Mouse (Mus musculus) limb, embryonic 15.5 days (tissue): ENCODE data around the gene Mecom. TPM values are rescaled to one million over a fixed set of nuclear protein-coding genes. Genes with fewer than 3 reads are reported as not detected.

Source experiments
- ATAC-seq: fragments of 200-750 bp; cut with Nextera tagmentation; 2 replicates; pipeline ENCODE4 v1.8.0; 2017; ENCODE audit warnings: low read depth, moderate TSS enrichment; ENCODE audit not compliant: insufficient number of reproducible peaks, low FRiP score, low TSS enrichment
- H3K27ac ChIP-seq: fragments of 300-500 bp; sonication (generic); 2 replicates; pipeline ENCODE4 v1.5.1; 2015; ENCODE audit warnings: moderate library complexity, mild to moderate bottlenecking, inconsistent platforms
- H3K27me3 ChIP-seq: fragments of 300-500 bp; sonication (generic); 2 replicates; pipeline ENCODE4 v1.6.1; 2015; ENCODE audit warnings: inconsistent platforms
- H3K36me3 ChIP-seq: fragments of 300-500 bp; sonication (generic); 2 replicates; pipeline ENCODE4 v1.6.1; 2015; ENCODE audit warnings: inconsistent platforms
- H3K4me1 ChIP-seq: fragments of 300-500 bp; sonication (generic); 2 replicates; pipeline ENCODE4 v1.6.1; 2015; ENCODE audit warnings: inconsistent platforms
- H3K4me2 ChIP-seq: fragments of 300-500 bp; sonication (generic); 2 replicates; pipeline ENCODE4 v1.6.1; 2015; ENCODE audit warnings: mild to moderate bottlenecking, inconsistent platforms
- H3K4me3 ChIP-seq: fragments of 300-500 bp; sonication (generic); 2 replicates; pipeline ENCODE4 v1.5.1; 2015; ENCODE audit warnings: mild to moderate bottlenecking, inconsistent platforms
- H3K9ac ChIP-seq: fragments of 300-500 bp; sonication (generic); 2 replicates; pipeline ENCODE4 v1.6.1; 2015; ENCODE audit warnings: inconsistent platforms
- H3K9me3 ChIP-seq: fragments of 300-500 bp; sonication (generic); 2 replicates; pipeline ENCODE4 v1.6.1; 2016; ENCODE audit warnings: inconsistent platforms
- WGBS: fragments of 180-500 bp; shearing (Covaris S2); methylation state at CpG from one replicate; pipeline ENCODE4 v1.1.7; 2015; 5-methylcytosine and 5-hydroxymethylcytosine counted together
- polyA plus RNA-seq: library from polyadenylated mRNA; unstranded; fragments of >200 nt; fragmentation: Nextera tagmentation; extraction: Ambion mirVana; gene quantifications from 2 replicates; pipeline ENCODE4 v1.2.1, GENCODE M21; 2015

Gene Mecom
- polyA plus RNA-seq, 1 experiment from 2014 or later: 38.4 TPM

GRCm38 (mm10) chr3:29984431-29984830 is 563.4 kb downstream of the Mecom start:
- H3K4me2 ChIP-seq: no peak overlapping the region
- 60% methylated on average over 3 of the region's 3 CpGs for WGBS
- H3K4me1 ChIP-seq: no peaks in the 10 kb centered on the region
- H3K27me3 ChIP-seq: no peaks in the 10 kb centered on the region
- ATAC-seq: no peak
- no peaks in the 10 kb centered on the region for H3K9me3 ChIP-seq
- H3K4me3 ChIP-seq: no peak overlapping the region
- no peak overlapping the region for H3K9ac ChIP-seq
- H3K36me3 ChIP-seq: peaks cover 10% of the 10 kb centered on the region
- no peak overlapping the region for H3K27ac ChIP-seq

- Histone ChIP-seq H3K27me3 (no peaks in the 10 kb centered on the region), H3K9ac (no peak overlapping the region), H3K4me1 (no peaks in the 10 kb centered on the region), H3K9me3 (no peaks in the 10 kb centered on the region), H3K4me2 (no peak overlapping the region), H3K36me3 (peaks cover 7% of the 10 kb centered on the region), H3K27ac (no peak overlapping the region), H3K4me3 (no peak overlapping the region)
- no peak for ATAC-seq
- WGBS: 78% methylated on average over 7 of the region's 7 CpGs
Measured at GRCm38 (mm10) chr3:29981259-29981910, 566.4 kb downstream of the Mecom start.

GRCm38 (mm10) chr3:29980531-29980930 is 567.3 kb downstream of the Mecom start:
- Histone ChIP-seq H3K27me3 (no peaks in the 10 kb centered on the region), H3K4me1 (no peaks in the 10 kb centered on the region), H3K27ac (no peak overlapping the region), H3K9me3 (no peaks in the 10 kb centered on the region), H3K9ac (no peak overlapping the region), H3K4me2 (no peak overlapping the region), H3K36me3 (peaks cover 7% of the 10 kb centered on the region), H3K4me3 (no peak overlapping the region)
- no peak for ATAC-seq
- 82% methylated on average over 9 of the region's 9 CpGs for WGBS

GRCm38 (mm10) chr3:29976580-29976979 is 571.2 kb downstream of the Mecom start:
- Histone ChIP-seq H3K4me2 (no peak overlapping the region), H3K9ac (no peak overlapping the region), H3K36me3 (peaks cover 4% of the 10 kb centered on the region; the same call in 1 of the 2 replicates), H3K27ac (no peak overlapping the region), H3K9me3 (no peaks in the 10 kb centered on the region), H3K27me3 (no peaks in the 10 kb centered on the region), H3K4me1 (no peaks in the 10 kb centered on the region), H3K4me3 (no peak overlapping the region)
- ATAC-seq: no peak
- 65% methylated on average over 4 of the region's 4 CpGs for WGBS

GRCm38 (mm10) chr3:29968433-29968949 is 579.3 kb downstream of the Mecom start:
- 66% methylated on average over 11 of the region's 11 CpGs for WGBS
- no peak for ATAC-seq

GRCm38 (mm10) chr3:29963953-29964352 is 583.9 kb downstream of the Mecom start:
- H3K36me3 ChIP-seq: peaks cover 3% of the 10 kb centered on the region
- ATAC-seq: no peak
- H3K4me2 ChIP-seq: no peak overlapping the region
- 69% methylated on average over 7 of the region's 7 CpGs for WGBS
- no peaks in the 10 kb centered on the region for H3K9me3 ChIP-seq
- no peaks in the 10 kb centered on the region for H3K4me1 ChIP-seq
- no peak overlapping the region for H3K27ac ChIP-seq
- no peak overlapping the region for H3K9ac ChIP-seq
- H3K27me3 ChIP-seq: no peaks in the 10 kb centered on the region
- H3K4me3 ChIP-seq: no peak overlapping the region

More at GRCm38 (mm10) chr3:29968433-29968949, 579.3 kb downstream of the Mecom start:
- H3K9me3 ChIP-seq: no peaks in the 10 kb centered on the region
- no peak overlapping the region for H3K9ac ChIP-seq
- no peaks in the 10 kb centered on the region for H3K36me3 ChIP-seq
- no peak overlapping the region for H3K27ac ChIP-seq
- H3K4me3 ChIP-seq: no peak overlapping the region
- no peak overlapping the region for H3K4me2 ChIP-seq
- H3K4me1 ChIP-seq: no peaks in the 10 kb centered on the region
- H3K27me3 ChIP-seq: no peaks in the 10 kb centered on the region

- Histone ChIP-seq H3K4me2 (no peak overlapping the region), H3K4me3 (no peak overlapping the region), H3K27me3 (no peaks in the 10 kb centered on the region), H3K27ac (no peak overlapping the region), H3K4me1 (no peaks in the 10 kb centered on the region), H3K9ac (no peak overlapping the region), H3K9me3 (no peaks in the 10 kb centered on the region), H3K36me3 (peaks cover 3% of the 10 kb centered on the region)
- WGBS: 80% methylated on average over 3 of the region's 3 CpGs
- ATAC-seq: no peak
Measured at GRCm38 (mm10) chr3:29963447-29963846, 584.4 kb downstream of the Mecom start.

- no peak overlapping the region for H3K9ac ChIP-seq
- H3K36me3 ChIP-seq: peaks cover 7% of the 10 kb centered on the region
- no peaks in the 10 kb centered on the region for H3K4me1 ChIP-seq
- H3K27me3 ChIP-seq: no peaks in the 10 kb centered on the region
- WGBS: 43% methylated on average over 3 of the region's 3 CpGs
- H3K4me3 ChIP-seq: no peak overlapping the region
- ATAC-seq: no peak
- H3K4me2 ChIP-seq: no peak overlapping the region
- H3K27ac ChIP-seq: no peak overlapping the region
- no peaks in the 10 kb centered on the region for H3K9me3 ChIP-seq
Measured at GRCm38 (mm10) chr3:29959051-29959450, 588.8 kb downstream of the Mecom start.

GRCm38 (mm10) chr3:29957365-29958236 is 590.2 kb downstream of the Mecom start:
- Histone ChIP-seq H3K9ac (no peak overlapping the region), H3K9me3 (no peaks in the 10 kb centered on the region), H3K4me2 (no peak overlapping the region), H3K4me1 (no peaks in the 10 kb centered on the region), H3K27me3 (no peaks in the 10 kb centered on the region), H3K4me3 (no peak overlapping the region), H3K36me3 (peaks cover 7% of the 10 kb centered on the region), H3K27ac (no peak overlapping the region)
- ATAC-seq: no peak
- 77% methylated on average over 10 of the region's 10 CpGs for WGBS

GRCm38 (mm10) chr3:29953269-29953668 is 594.5 kb downstream of the Mecom start:
- Histone ChIP-seq H3K27me3 (no peaks in the 10 kb centered on the region), H3K9me3 (no peaks in the 10 kb centered on the region), H3K4me1 (0 out of 2 replicates have a peak, but pooled peaks cover under 1% of the 10 kb centered on the region), H3K36me3 (peaks cover 4% of the 10 kb centered on the region; the same call in 1 of the 2 replicates), H3K27ac (no peak overlapping the region), H3K4me3 (no peak overlapping the region), H3K4me2 (no peak overlapping the region), H3K9ac (no peak overlapping the region)
- no peak for ATAC-seq
- WGBS: 69% methylated on average over 3 of the region's 3 CpGs

- Histone ChIP-seq H3K4me2 (no peak overlapping the region), H3K9me3 (no peaks in the 10 kb centered on the region), H3K36me3 (no peaks in the 10 kb centered on the region; the same call in 1 of the 2 replicates), H3K4me3 (no peak overlapping the region), H3K4me1 (0 out of 2 replicates have a peak, but pooled peaks cover 2% of the 10 kb centered on the region), H3K27ac (no peak overlapping the region), H3K27me3 (no peaks in the 10 kb centered on the region), H3K9ac (no peak overlapping the region)
- ATAC-seq: no peak
- 65% methylated on average over 5 of the region's 5 CpGs for WGBS
Measured at GRCm38 (mm10) chr3:29950853-29951252, 597.0 kb downstream of the Mecom start.
